Mouse (Mus musculus): Measurements from ENCODE around the gene Xylt2.

Gene Xylt2

DNA sequence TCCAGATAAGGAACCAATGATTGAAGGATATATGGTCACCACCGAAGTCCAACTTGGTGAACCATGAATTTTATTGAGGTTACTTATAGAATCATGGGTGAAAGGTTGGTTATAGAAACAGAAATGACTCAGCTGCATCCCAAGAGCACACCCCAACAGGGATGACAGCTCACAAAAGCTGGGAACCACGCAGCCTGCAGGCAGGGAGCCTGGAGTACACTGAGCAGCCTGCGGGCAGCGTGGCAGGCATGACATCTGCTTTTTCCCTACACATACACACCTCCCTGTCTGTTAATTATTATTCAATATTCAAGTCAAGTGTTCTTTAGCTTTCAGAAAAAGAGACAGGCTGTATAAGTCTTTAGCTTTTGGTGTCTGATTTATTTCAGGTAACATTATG is 62.7 kb downstream of the Xylt2 start:
- DNase-seq (ENCODE audit: low spot score in 2 of 2) = no peak
